Mouse (Mus musculus) neutrophil, adult 65 days (primary cell): ENCODE measurements around the gene Ube2d2b. TPM values are rescaled to one million over a fixed set of nuclear protein-coding genes. Genes with fewer than 3 reads are reported as not detected.

ENCODE experiments used
- total RNA-seq: library from RNA; stranded (reverse); gene quantifications from 2 replicates; pipeline ENCODE4 v1.2.4, GENCODE M21; 2023

Ube2d2b gene
- not detected in 2 replicates for total RNA-seq

GRCm38 (mm10) chr5:107829998-107830560 is at the start of gene Ube2d2b:
Ube2d2b (plus strand) TSS chr5:107830099.

GRCm38 (mm10) chr5:107874561-107875260 is 44.8 kb downstream of the Ube2d2b start, which contains the start of gene Evi5:
Evi5 (minus strand) TSS chr5:107875107.

Other genes starting within 250 kb of the Ube2d2b start
- gene Rpap2, start 232.7 kb upstream of the Ube2d2b start, total RNA-seq, result 4.4 and 6.8 TPM in 2 replicates
- 1.5 and 1.8 TPM in 2 replicates for gene Glmn, start 232.2 kb upstream of the Ube2d2b start, total RNA-seq
- gene Gfi1, start 104.1 kb upstream of the Ube2d2b start, total RNA-seq, result 12.9 and 17.6 TPM in 2 replicates
- 28.5 and 33.2 TPM in 2 replicates for gene Evi5, start 45.0 kb downstream of the Ube2d2b start, total RNA-seq
- 44.3 and 62.3 TPM in 2 replicates for gene Rpl5, start 70.4 kb downstream of the Ube2d2b start, total RNA-seq
- gene Fam69a, start 157.0 kb downstream of the Ube2d2b start, total RNA-seq, result 14.6 and 14.8 TPM in 2 replicates
- 38.8 and 49.8 TPM in 2 replicates for gene Mtf2, start 235.6 kb downstream of the Ube2d2b start, total RNA-seq